Mouse (Mus musculus): ENCODE results near the gene Nol3. TPM values are rescaled to one million over a fixed set of nuclear protein-coding genes. Genes with fewer than 3 reads are reported as not detected.

Nol3 gene
- polyA plus RNA-seq (2012; rRNA removed; ENCODE audit: low replicate concordance), result 10.8 and 11.1 TPM in 2 replicates

DNA sequence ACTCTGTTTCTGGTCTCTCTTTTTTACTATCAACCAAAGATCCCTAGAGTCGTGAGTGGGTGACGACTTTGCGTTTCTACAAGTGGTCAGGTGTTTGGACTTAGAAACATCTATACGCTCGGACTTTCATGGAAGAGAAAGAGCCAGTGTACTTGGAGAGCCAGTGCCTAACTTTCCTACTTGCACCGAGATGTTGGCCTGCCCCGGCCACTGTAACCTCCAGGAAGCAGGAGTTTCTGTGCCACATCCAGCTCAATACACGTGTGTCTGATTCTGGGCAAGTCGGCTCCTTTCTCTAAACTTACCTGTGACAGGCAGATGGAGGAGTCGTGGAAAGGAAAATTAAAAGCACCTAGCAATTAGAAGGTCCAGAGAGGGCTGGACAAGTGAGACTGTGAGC, at the start of gene Nol3:
Gene Nol3 (plus strand): TSS at position 301 of the 400 bp plus-strand sequence.

GRCm38 (mm10) chr8:105254966-105255350, 21.0 kb upstream of the Nol3 start, which contains the start of gene B3gnt9:
TSS of gene B3gnt9 (minus strand) at chr8:105255153.

DNA sequence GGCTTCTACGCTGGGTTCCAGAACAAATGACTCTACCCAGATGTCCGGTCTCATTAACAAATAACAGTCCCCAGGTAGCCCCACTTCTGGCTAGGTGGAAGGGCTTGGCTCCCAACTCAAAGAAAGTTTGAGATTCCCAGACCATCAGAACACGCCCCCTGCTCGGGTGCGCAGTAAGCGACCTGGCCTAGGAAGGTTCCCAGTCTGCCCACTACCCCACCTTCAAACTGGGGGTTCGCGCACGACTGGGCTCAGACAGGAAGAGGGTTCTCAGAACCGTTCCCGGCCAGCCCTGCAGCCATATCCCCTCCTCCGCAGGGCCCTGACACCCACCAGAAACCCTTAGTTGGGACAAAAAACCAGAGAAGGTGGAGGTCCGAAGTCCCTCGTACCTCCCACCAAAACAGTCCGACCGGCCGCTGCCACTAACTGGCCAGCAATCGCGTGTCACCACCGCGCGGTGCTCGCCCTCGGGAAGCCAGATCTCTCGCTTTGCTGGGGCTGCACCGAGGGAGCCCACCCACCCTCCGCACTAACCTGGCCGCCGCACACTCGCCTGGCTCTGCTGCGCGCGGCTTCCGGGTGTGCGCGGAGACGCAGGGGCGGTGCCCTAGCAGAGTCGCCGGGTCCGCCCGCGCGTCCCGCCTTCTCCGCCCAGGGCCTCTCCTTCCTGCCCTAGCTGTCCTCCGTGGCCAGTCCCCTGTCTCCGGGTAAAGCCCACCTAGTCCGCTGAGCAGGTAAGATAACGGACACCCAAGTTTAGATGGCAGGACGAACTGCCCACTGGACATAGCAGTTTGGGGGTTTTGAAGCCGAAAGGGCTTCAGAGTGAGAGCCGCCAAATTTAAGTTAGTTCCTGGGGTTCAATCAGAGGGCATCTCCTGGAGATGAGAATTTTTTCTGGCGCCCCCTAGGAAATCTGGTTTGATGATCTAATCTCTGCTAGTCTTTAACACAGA, 11.6 kb upstream of the Nol3 start, which contains the start of the genes Tradd and Fbxl8:
Gene Tradd (minus strand): TSS at position 586 of the 959 bp plus-strand sequence.
Gene Fbxl8 (plus strand): TSS at position 625 of the 959 bp plus-strand sequence.

GRCm38 (mm10) chr8:105269461-105269947, 6.4 kb upstream of the Nol3 start, which contains the start of gene Hsf4:
TSS of gene Hsf4 (plus strand) at chr8:105269801.

DNA sequence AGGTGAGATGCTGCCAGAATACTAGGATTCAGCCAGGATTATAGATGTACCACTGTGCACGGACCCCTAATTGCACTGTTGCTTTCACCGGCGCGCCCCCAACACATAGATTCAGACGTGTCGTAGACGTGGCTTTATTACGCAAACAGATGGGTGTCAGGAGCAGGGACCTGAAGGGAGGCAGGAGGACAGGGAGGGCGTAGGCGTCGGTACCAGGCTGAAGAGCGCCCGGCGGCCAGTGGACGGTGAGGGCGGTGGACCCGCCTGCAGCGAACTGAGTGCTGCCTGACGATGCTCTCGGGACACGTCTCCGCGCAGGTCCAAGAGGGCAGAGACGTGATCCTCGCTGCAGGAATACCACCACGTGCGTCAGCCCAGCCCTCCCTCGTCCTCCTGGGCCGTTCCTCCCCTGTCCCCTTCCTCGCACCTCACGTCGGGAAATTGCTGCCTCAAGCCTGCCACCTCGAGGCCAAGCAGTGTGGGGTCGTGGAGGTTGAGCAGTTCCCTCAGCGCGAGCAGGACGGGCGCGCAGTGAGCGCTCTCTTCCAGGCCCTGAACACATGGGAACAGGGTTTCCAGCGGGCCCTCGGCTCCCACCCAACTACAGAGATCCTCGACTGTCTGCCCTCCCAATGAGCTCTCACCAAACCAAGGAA, 14.0 kb downstream of the Nol3 start, which contains the start of gene 4931428F04Rik:
Gene 4931428F04Rik (minus strand): TSS at position 60 of the 656 bp plus-strand sequence.

GRCm38 (mm10) chr8:105295895-105296573, 20.1 kb downstream of the Nol3 start, which contains the start of gene Exoc3l:
TSS of gene Exoc3l (minus strand) at chr8:105296101.

GRCm38 (mm10) chr8:105297511-105298192, 21.7 kb downstream of the Nol3 start, which contains the start of gene E2f4:
TSS of gene E2f4 (plus strand) at chr8:105297663.

GRCm38 (mm10) chr8:105305211-105306145, 29.5 kb downstream of the Nol3 start, which contains the start of gene Elmo3:
TSS of gene Elmo3 (plus strand) at chr8:105305601.

GRCm38 (mm10) chr8:105326141-105326672, 50.3 kb downstream of the Nol3 start, which contains the start of the genes Lrrc29 and Tmem208:
TSS of gene Lrrc29 (minus strand) at chr8:105326278.
TSS of gene Tmem208 (plus strand) at chr8:105326354.

Other genes starting within 250 kb of the Nol3 start
- gene Ces3a, start 227.5 kb upstream of the Nol3 start, polyA plus RNA-seq (2012; rRNA removed; ENCODE audit: low replicate concordance), result 0.06 and 3.1 TPM in 2 replicates
- gene Ces3b, start 192.4 kb upstream of the Nol3 start, polyA plus RNA-seq (2012; rRNA removed; ENCODE audit: low replicate concordance), result 1.4 TPM in 1 of 2 replicates, not detected in the other
- gene Ces4a, start 144.3 kb upstream of the Nol3 start, polyA plus RNA-seq (2012; rRNA removed; ENCODE audit: low replicate concordance), result 0.83 TPM in 1 of 2 replicates, not detected in the other
- 10.1 and 12.8 TPM in 2 replicates for gene Cbfb, start 105.5 kb upstream of the Nol3 start, polyA plus RNA-seq (2012; rRNA removed; ENCODE audit: low replicate concordance)
- gene D230025D16Rik, start 51.0 kb upstream of the Nol3 start, polyA plus RNA-seq (2012; rRNA removed; ENCODE audit: low replicate concordance), result 21.3 and 32.9 TPM in 2 replicates
- 20.0 and 42.4 TPM in 2 replicates for gene B3gnt9, start 21.0 kb upstream of the Nol3 start, polyA plus RNA-seq (2012; rRNA removed; ENCODE audit: low replicate concordance)
- 14.7 and 29.5 TPM in 2 replicates for gene Tradd, start 11.5 kb upstream of the Nol3 start, polyA plus RNA-seq (2012; rRNA removed; ENCODE audit: low replicate concordance)
- 13.6 and 27.9 TPM in 2 replicates for gene Fbxl8, start 11.5 kb upstream of the Nol3 start, polyA plus RNA-seq (2012; rRNA removed; ENCODE audit: low replicate concordance)
- 5.7 and 7.1 TPM in 2 replicates for gene Hsf4, start 6.3 kb upstream of the Nol3 start, polyA plus RNA-seq (2012; rRNA removed; ENCODE audit: low replicate concordance)
- 4.1 and 4.6 TPM in 2 replicates for gene 4931428F04Rik, start 13.7 kb downstream of the Nol3 start, polyA plus RNA-seq (2012; rRNA removed; ENCODE audit: low replicate concordance)
- gene Exoc3l, start 20.0 kb downstream of the Nol3 start, polyA plus RNA-seq (2012; rRNA removed; ENCODE audit: low replicate concordance), result 12.2 and 13.7 TPM in 2 replicates
- gene E2f4, start 21.5 kb downstream of the Nol3 start, polyA plus RNA-seq (2012; rRNA removed; ENCODE audit: low replicate concordance), result 138 and 144 TPM in 2 replicates
- 21.8 and 24.6 TPM in 2 replicates for gene Elmo3, start 29.5 kb downstream of the Nol3 start, polyA plus RNA-seq (2012; rRNA removed; ENCODE audit: low replicate concordance)
- gene Lrrc29, start 50.1 kb downstream of the Nol3 start, polyA plus RNA-seq (2012; rRNA removed; ENCODE audit: low replicate concordance), result 9.4 and 10.4 TPM in 2 replicates
- gene Tmem208, start 50.2 kb downstream of the Nol3 start, polyA plus RNA-seq (2012; rRNA removed; ENCODE audit: low replicate concordance), result 90.7 and 97.1 TPM in 2 replicates
- gene Fhod1, start 71.8 kb downstream of the Nol3 start, polyA plus RNA-seq (2012; rRNA removed; ENCODE audit: low replicate concordance), result 32.0 and 32.7 TPM in 2 replicates
- gene Slc9a5, start 72.7 kb downstream of the Nol3 start, polyA plus RNA-seq (2012; rRNA removed; ENCODE audit: low replicate concordance), result 5.3 TPM in 2 replicates
- 0.96 and 1.4 TPM in 2 replicates for gene Plekhg4, start 97.1 kb downstream of the Nol3 start, polyA plus RNA-seq (2012; rRNA removed; ENCODE audit: low replicate concordance)
- 0.22 and 0.29 TPM in 2 replicates for gene Kctd19, start 137.4 kb downstream of the Nol3 start, polyA plus RNA-seq (2012; rRNA removed; ENCODE audit: low replicate concordance)
- gene Lrrc36, start 137.4 kb downstream of the Nol3 start, polyA plus RNA-seq (2012; rRNA removed; ENCODE audit: low replicate concordance), result 1.2 and 2.4 TPM in 2 replicates
- gene Tppp3, start 195.4 kb downstream of the Nol3 start, polyA plus RNA-seq (2012; rRNA removed; ENCODE audit: low replicate concordance), result 150 and 216 TPM in 2 replicates
- gene Zdhhc1, start 220.8 kb downstream of the Nol3 start, polyA plus RNA-seq (2012; rRNA removed; ENCODE audit: low replicate concordance), result 57.4 and 64.6 TPM in 2 replicates
- gene Hsd11b2, start 242.6 kb downstream of the Nol3 start, polyA plus RNA-seq (2012; rRNA removed; ENCODE audit: low replicate concordance), result 0.89 and 1.1 TPM in 2 replicates

Data from mammary gland, adult 2 months (tissue).